Mouse (Mus musculus) forebrain, embryonic 11.5 days (tissue): Measurements from ENCODE around the gene Pdap1. TPM values are rescaled to one million over a fixed set of nuclear protein-coding genes. Genes with fewer than 3 reads are reported as not detected.
A peak's percentile ranks its signal among the peaks of the same experiment; 100 is the strongest.

Experiments
- ATAC-seq: fragments of 200-750 bp; cut with Nextera tagmentation; replicated peaks from 2 replicates; pipeline ENCODE4 v1.8.0; 2017; ENCODE audit warnings: moderate TSS enrichment; ENCODE audit not compliant: low FRiP score
- DNase-seq: peaks from one replicate; pipeline ENCODE4 v3.0.0-alpha.2; 2017; ENCODE audit warnings: low spot score
- H3K27ac ChIP-seq: fragments of 300-500 bp; sonication (generic); 2 replicates; pipeline ENCODE4 v1.5.1; 2014; ENCODE audit warnings: low read depth, low read length
- H3K27me3 ChIP-seq: fragments of 300-500 bp; sonication (generic); 2 replicates; pipeline ENCODE4 v1.6.1; 2014; ENCODE audit warnings: mild to moderate bottlenecking, low read length, mixed read lengths; ENCODE audit not compliant: control insufficient read depth, insufficient read depth
- H3K36me3 ChIP-seq: fragments of 300-500 bp; sonication (generic); 2 replicates; pipeline ENCODE4 v1.6.1; 2014; ENCODE audit warnings: mild to moderate bottlenecking, low read length, moderate library complexity, mixed read lengths; ENCODE audit not compliant: control insufficient read depth, insufficient read depth
- H3K4me1 ChIP-seq: fragments of 300-500 bp; sonication (generic); replicated peaks from 2 replicates; pipeline ENCODE4 v1.6.1; 2014; ENCODE audit warnings: low read length, mixed read lengths; ENCODE audit not compliant: control insufficient read depth, insufficient read depth
- H3K4me2 ChIP-seq: fragments of 300-500 bp; sonication (generic); 2 replicates; pipeline ENCODE4 v1.6.1; 2014; ENCODE audit warnings: low read depth, mild to moderate bottlenecking, low read length, moderate library complexity, mixed read lengths; ENCODE audit not compliant: severe bottlenecking
- H3K4me3 ChIP-seq: fragments of 300-500 bp; sonication (generic); 2 replicates; pipeline ENCODE4 v1.5.1; 2014; ENCODE audit warnings: low read depth, low read length
- H3K9ac ChIP-seq: fragments of 300-500 bp; sonication (generic); 2 replicates; pipeline ENCODE4 v1.6.1; 2014; ENCODE audit warnings: low read length
- H3K9me3 ChIP-seq: fragments of 300-500 bp; sonication (generic); 2 replicates; pipeline ENCODE4 v1.6.1; 2016; ENCODE audit warnings: low read length, mixed read lengths; ENCODE audit not compliant: control insufficient read depth
- WGBS: fragments of 180-500 bp; shearing (Covaris S2); extraction: QIAGEN DNeasy Blood & Tissue Kit; methylation state at CpG from one replicate; pipeline ENCODE4 v1.1.7; 2014; 5-methylcytosine and 5-hydroxymethylcytosine counted together
- polyA plus RNA-seq: library from polyadenylated mRNA; unstranded; fragments of >200 nt; fragmentation: Nextera tagmentation; extraction: Ambion mirVana; gene quantifications from 2 replicates; pipeline ENCODE4 v1.2.1, GENCODE M21; 2014

Pdap1 gene
- 135 and 136 TPM in 2 replicates for polyA plus RNA-seq

DNA sequence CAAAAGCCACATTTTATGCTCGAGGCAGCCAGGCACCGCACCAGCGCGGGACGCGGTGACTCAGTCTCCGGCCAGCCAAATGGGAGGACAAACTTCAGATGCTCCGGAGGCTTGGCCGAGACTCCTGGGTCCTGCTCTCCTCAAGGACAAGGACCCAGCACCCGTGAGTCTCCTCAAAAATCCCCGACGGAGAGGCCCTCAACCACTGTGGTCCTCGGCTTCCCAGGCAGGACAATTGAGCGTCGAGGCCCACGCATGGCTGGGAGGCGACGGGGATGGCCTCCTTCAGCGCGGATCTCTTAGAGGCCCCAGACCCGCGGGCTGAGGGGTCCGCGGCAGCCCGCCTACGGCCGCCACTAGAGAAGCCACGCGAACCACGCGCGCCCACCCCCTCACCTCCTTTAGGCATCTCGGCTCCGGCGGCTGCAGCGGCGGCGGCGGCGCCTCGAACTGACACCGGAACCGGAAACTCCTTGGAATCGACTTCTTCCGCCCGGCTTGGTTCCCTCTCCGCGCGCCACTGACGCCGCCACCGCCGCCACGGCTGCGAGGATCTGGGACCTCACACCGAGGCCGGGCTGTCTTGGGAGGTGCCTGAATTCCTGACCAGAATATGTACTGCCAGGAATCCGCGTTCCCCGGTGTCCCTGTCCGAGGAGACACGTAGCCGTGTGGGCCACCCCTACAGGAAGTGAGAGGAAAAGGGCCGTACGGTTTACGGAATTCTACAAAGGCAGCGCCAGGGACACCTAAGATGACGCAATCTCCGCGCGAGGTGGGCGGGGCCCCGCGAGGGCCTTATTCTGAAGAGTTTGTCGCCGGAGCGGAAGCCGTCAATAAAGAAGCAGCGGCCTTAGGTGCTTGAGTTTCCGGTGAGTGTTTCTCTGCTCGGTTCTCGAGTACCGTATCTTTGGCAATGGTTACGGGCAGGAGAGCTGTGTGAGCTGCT lies at the start of gene Pdap1, which contains the start of gene Bud31:
TSS of gene Pdap1 (minus strand) at position 668 of the 949 bp plus-strand sequence.
TSS of gene Bud31 (plus strand) at position 792 of the 949 bp plus-strand sequence.
- no peaks in the 10 kb centered on the region for H3K27me3 ChIP-seq
- peak; percentile 95 for ATAC-seq
- peaks cover 11% of the 10 kb centered on the region for H3K4me1 ChIP-seq
- under 1% methylated on average over 84 of the region's 84 CpGs for WGBS
- DNase-seq = peak; percentile 96
- H3K9ac ChIP-seq = peak within 1 kb of the TSS; percentile 91
- H3K27ac ChIP-seq = peak within 1 kb of the TSS; percentile 78
- H3K4me2 ChIP-seq = peak within 1 kb of the TSS; percentile 82
- peak within 1 kb of the TSS; percentile 93 for H3K4me3 ChIP-seq
- H3K9me3 ChIP-seq = no peaks in the 10 kb centered on the region
- H3K36me3 ChIP-seq = peaks cover 4% of the 10 kb centered on the region; the same call in 1 of the 2 replicates

DNA sequence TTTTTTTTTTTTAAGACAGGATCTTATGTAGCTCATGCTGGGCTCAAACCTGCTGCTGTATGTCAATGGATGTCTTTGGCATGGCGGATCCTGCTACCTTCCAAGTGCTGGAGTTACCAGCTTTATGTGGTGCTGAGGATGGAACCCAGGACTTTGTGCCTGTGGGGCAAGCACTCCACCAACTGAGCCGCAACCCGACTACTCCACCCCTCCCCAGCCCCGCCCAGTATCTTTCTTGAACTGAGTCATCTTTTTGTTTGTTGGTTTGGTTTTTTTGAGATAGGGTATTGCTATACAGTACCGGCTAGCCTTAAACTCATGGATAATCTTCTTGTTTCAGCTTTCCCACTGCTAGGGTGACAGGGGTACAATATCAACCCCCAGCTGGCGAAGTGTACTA lies 49.4 kb upstream of the Pdap1 start:
- no peak for DNase-seq
- 94% methylated on average over 6 of the region's 6 CpGs for WGBS
- Histone ChIP-seq H3K27ac (no peak overlapping the region), H3K27me3 (no peaks in the 10 kb centered on the region), H3K36me3 (peaks cover 8% of the 10 kb centered on the region), H3K4me1 (peaks cover 8% of the 10 kb centered on the region; the same call in 1 of the 2 replicates), H3K4me3 (no peak overlapping the region), H3K9ac (no peak overlapping the region), H3K4me2 (no peak overlapping the region), H3K9me3 (no peaks in the 10 kb centered on the region)
- ATAC-seq = no peak

DNA sequence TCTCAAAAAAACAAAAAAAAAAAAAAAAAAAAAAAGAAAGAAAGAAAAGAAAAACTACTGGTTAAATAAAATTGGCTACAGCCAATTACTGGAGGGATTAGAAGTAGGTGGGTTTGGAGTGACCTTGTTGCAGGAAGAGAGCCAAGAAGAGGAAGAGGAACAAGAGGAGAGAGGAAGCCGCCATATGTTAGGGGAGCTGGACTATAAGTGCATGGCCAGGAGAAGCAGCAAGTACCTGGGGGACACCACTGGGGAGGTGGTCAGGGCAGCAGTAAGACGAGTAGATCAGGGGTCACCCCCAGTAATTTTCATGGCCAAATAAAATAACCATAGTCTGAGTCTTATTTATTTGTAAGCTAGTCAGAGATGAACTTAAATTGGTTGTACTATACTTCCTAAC lies 45.2 kb upstream of the Pdap1 start:
- Histone ChIP-seq H3K4me1 (peaks cover 2% of the 10 kb centered on the region; the same call in 1 of the 2 replicates), H3K9me3 (no peaks in the 10 kb centered on the region), H3K27ac (no peak overlapping the region), H3K27me3 (no peaks in the 10 kb centered on the region), H3K36me3 (peaks cover 17% of the 10 kb centered on the region), H3K9ac (no peak overlapping the region), H3K4me3 (no peak overlapping the region), H3K4me2 (no peak overlapping the region)
- WGBS = 85% methylated on average over 2 of the region's 2 CpGs
- DNase-seq (no peak), ATAC-seq (no peak)

DNA sequence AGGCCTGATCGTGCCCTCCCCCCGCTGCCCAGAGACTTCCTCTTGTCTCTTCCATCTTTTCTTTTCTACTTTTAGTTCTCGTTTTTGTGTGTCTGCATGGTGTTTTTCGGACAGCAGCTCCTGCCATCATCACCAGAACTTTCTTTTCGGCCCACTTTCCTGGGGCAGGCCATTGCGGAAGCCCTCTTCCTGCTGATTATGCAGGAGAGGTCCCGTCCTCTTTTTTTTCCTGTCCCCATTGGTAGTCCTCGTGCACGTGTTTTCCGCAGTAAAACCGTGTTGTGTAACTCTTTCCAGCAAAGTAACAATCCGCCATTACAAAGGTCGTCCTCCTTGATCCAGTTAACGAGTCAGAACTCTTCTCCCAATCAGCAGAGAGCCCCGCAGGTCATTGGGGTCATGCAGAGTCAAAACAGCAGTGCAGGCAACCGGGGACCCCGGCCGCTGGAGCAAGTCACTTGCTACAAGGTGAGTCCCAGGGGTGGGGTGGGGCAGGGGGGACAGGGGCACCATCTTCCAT lies 38.5 kb upstream of the Pdap1 start:
- DNase-seq = no peak
- no peaks in the 10 kb centered on the region for H3K4me1 ChIP-seq
- ATAC-seq = no peak
- H3K27me3 ChIP-seq = no peaks in the 10 kb centered on the region
- 89% methylated on average over 18 of the region's 18 CpGs for WGBS
- H3K36me3 ChIP-seq = peaks cover 17% of the 10 kb centered on the region
- no peak overlapping the region for H3K9ac ChIP-seq
- H3K4me2 ChIP-seq = no peak overlapping the region
- no peak overlapping the region for H3K4me3 ChIP-seq
- no peaks in the 10 kb centered on the region for H3K9me3 ChIP-seq
- no peak overlapping the region for H3K27ac ChIP-seq

DNA sequence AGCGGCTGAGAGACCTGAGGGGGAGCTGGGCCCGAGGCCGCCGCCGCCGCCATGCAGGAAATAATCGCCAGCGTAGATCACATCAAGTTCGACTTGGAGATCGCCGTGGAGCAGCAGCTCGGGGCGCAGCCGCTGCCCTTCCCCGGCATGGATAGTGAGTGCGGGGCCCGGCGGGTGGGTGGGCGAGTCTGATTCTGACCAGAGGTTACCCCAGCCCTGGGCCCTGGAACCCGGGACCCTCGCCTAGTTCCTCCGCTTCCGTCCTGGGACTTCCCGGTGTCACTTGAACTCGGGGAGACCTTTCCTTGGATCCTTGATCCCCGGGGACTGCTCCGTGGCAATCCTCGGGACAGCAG lies 27.2 kb upstream of the Pdap1 start:
- DNase-seq (no peak), ATAC-seq (peak; percentile 76)
- WGBS = under 1% methylated on average over 25 of the region's 28 CpGs
- H3K36me3 ChIP-seq = peaks cover 7% of the 10 kb centered on the region
- no peaks in the 10 kb centered on the region for H3K9me3 ChIP-seq
- H3K4me3 ChIP-seq = peak overlapping the region; percentile 78
- H3K4me1 ChIP-seq = peaks cover 9% of the 10 kb centered on the region
- peak overlapping the region; percentile 86 for H3K9ac ChIP-seq
- H3K27me3 ChIP-seq = no peaks in the 10 kb centered on the region
- no peak overlapping the region for H3K27ac ChIP-seq
- H3K4me2 ChIP-seq = peak overlapping the region; percentile 62

DNA sequence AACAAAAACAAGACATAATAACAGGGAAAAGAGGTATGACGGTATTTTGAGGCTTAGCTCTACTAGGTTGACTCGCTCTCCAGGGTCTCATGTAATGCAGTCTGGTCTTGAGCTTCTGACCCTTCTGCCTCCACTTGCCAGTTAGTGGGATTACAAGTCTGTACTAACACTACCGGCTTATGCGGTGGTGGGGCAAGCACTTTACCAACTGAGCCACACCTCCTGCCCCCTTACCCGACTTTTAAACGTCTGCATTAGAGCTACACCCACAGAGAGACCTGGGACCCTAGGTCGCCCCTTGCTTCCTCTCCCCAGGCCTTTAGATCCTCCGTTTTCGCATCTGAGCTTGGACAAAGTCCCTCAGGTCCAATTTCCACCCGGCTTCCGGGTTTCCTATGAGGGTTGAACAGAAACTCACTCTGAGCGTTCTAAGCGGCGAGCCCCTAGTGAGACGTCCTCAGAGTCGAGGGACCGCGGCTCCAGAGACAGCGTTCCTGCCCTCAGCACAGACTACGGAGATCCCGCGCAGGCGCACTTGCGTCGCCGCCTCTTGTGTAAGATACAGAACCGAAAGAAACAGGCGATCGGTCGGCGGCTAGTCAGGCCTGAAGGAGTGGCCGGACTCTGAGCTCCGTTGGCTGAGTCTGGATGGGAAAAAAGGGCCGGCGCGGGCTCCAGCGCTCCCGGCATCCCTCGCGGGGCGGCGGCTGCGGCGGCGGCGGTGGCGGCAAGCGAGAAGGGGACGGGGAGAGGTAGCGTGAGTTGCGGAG lies 26.7 kb upstream of the Pdap1 start, which contains the start of the genes Ptcd1 and Cpsf4:
TSS of gene Ptcd1 (minus strand) at position 573 of the 770 bp plus-strand sequence.
TSS of gene Cpsf4 (plus strand) at position 678 of the 770 bp plus-strand sequence.
- peaks cover 9% of the 10 kb centered on the region for H3K4me1 ChIP-seq
- WGBS = 1% methylated on average over 51 of the region's 51 CpGs
- peak within 1 kb of the TSS; percentile 78 for H3K4me3 ChIP-seq
- H3K27ac ChIP-seq = peak within 1 kb of the TSS; percentile 54; the same call in 1 of the 2 replicates
- peaks cover 3% of the 10 kb centered on the region for H3K36me3 ChIP-seq
- no peaks in the 10 kb centered on the region for H3K27me3 ChIP-seq
- H3K9ac ChIP-seq = peak within 1 kb of the TSS; percentile 86
- no peaks in the 10 kb centered on the region for H3K9me3 ChIP-seq
- DNase-seq (peak; percentile 99), ATAC-seq (peak; percentile 95)
- H3K4me2 ChIP-seq = peak within 1 kb of the TSS; percentile 62

DNA sequence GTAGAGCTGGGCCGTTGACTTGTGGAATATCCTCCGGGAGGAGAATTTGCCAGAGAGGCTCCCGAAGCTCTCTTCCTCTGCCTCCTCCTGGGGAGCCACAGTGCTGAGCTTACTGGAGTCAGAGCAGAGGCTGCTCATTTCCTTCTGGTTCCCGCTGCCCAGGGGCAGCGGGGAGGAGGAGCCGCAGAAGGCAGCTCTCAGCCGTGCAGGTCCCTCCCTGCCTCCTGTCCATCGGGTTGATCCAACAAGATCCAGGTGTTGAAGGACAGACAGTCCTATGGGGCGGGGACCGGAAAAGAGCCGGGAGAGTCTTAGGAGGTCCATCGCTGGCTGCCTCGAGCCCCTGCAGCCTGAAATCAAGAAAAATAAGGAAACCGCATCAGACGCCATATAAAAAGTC lies 25.1 kb upstream of the Pdap1 start:
- no peak overlapping the region for H3K4me3 ChIP-seq
- no peak for ATAC-seq
- no peak for DNase-seq
- no peaks in the 10 kb centered on the region for H3K9me3 ChIP-seq
- H3K4me2 ChIP-seq = no peak overlapping the region
- H3K27ac ChIP-seq = no peak overlapping the region
- H3K9ac ChIP-seq = no peak overlapping the region
- H3K36me3 ChIP-seq = peaks cover 3% of the 10 kb centered on the region; the same call in 1 of the 2 replicates
- 90% methylated on average over 15 of the region's 15 CpGs for WGBS
- peaks cover 9% of the 10 kb centered on the region for H3K4me1 ChIP-seq
- H3K27me3 ChIP-seq = no peaks in the 10 kb centered on the region

DNA sequence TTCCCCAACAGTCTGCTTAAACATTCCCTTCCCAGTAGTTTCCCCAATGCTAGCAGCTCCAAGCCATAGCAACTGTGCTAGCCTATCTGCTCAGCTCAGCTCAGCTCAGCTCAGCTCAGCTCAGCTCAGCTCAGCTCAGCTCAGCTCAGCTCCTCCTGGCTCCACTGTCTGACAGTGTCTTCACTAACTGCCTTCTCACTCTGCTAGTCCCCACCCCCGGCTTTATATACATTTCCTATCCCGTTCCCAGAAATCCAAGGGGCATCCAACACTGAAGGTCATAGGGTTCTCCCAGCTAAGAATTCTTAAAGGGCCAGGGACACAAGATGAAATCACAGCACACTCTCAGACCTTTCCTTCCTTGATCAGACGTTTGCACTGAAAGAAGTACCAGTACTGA lies 24.7 kb upstream of the Pdap1 start:
- Histone ChIP-seq H3K27me3 (no peaks in the 10 kb centered on the region), H3K9ac (no peak overlapping the region), H3K9me3 (no peaks in the 10 kb centered on the region), H3K36me3 (peaks cover 3% of the 10 kb centered on the region; the same call in 1 of the 2 replicates), H3K4me3 (no peak overlapping the region), H3K4me2 (no peak overlapping the region), H3K4me1 (peaks cover 9% of the 10 kb centered on the region), H3K27ac (no peak overlapping the region)
- ATAC-seq (no peak), DNase-seq (no peak)
- 83% methylated on average over 3 of the region's 3 CpGs for WGBS
